Mouse (Mus musculus): ENCODE results near the gene D8Ertd738e. TPM values are rescaled to one million over a fixed set of nuclear protein-coding genes. Genes with fewer than 3 reads are reported as not detected.

The D8Ertd738e gene
- 100 to 1,000 TPM; 267 to 283 TPM for total RNA-seq (2021)
- long read RNA-seq, experiment 1, transcript D8Ertd738e-201 (3 exons, 616 nt): major isoform, 390 of 410 reads
- long read RNA-seq, experiment 1, partial matches to known transcripts: 12 of 410 reads
- long read RNA-seq, experiment 1, other reads (novel, unspliced or antisense): 8 of 410 reads
- long read RNA-seq, experiment 2, transcript D8Ertd738e-201 (3 exons, 616 nt): major isoform, 183 of 194 reads
- long read RNA-seq, experiment 2, partial matches to known transcripts: 8 of 194 reads
- long read RNA-seq, experiment 2, other reads (novel, unspliced or antisense): 3 of 194 reads

GRCm38 (mm10) chr8:84249257-84250170 is at the start of gene D8Ertd738e:
D8Ertd738e (minus strand) TSS chr8:84249719.
- peak; percentile 89 to 91 for DNase-seq

DNA sequence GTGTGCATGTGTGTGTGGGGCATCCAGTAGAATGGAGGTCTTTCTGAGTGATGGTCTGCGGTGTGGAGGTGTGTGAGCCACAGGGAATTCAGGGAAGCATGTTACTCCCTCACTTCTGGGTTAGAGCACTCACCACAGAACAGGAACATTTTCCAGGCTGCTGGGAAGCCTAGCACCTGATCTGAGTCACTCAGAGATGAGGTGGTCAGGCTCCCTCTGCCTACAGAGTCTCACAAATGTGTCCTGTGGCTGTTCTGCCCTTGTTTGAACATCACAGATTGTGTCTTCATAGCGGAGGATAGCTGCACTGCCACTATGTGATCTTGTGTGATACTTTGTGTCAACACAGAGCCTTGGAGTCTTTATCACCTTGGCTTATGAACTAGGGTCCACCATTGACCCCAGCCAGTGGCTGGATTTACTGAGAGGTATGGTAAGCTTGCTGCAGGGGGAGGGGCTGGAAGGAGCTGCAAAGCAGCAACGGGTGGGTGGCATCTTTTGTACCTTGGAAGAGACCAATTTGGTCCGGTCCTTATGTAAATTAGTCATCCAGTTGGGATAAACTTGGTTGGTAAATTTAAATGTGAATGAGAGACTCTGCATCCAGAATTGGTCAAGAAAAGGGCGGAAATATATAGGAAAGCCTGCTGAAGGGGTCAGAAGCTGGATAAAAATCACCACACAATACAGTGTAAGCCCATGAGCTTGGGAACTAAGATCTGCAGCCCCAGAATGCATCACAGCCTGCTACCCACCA is 47.7 kb upstream of the D8Ertd738e start:
- DNase-seq: no peak

DNA sequence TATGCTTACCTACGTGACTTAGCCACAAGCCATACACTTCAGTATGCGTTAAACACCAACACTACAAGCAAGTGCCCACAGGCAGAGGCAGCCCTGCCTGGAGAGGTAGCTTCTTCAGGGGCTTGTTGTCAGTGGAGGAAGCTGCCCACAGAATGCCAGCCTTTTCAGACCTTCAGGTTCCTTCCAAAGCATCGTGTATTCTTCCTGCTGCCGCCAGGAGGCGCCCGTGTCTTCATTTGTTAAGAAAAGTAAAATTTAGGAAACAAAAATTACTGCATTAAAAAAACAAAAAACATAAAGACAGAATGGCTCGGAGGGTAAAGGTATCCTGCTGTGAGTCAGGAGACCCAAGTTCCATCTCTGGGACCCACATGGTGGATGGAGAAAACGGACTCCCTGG is 42.2 kb upstream of the D8Ertd738e start:
- DNase-seq: peak; percentile 43 to 68

DNA sequence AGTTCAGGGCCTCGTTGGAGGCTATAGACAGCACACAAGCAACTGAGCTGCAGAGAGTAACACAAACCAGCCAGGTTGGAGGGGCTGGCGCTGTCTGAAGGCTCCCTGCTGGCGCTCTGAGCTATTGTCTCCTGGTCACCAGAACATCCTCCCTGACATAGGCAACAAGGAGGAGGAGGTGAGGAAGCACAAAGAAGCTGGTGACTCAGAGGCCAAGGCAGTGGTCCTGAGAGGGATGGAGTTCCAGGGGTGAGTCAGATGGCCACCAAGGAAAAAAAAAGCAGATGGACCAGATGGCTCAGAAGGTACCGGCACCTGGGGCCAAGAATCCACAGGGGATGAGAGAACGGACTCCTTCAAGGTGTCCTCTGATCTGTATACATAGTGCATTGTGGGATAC is 41.6 kb upstream of the D8Ertd738e start:
- no peak for DNase-seq

DNA sequence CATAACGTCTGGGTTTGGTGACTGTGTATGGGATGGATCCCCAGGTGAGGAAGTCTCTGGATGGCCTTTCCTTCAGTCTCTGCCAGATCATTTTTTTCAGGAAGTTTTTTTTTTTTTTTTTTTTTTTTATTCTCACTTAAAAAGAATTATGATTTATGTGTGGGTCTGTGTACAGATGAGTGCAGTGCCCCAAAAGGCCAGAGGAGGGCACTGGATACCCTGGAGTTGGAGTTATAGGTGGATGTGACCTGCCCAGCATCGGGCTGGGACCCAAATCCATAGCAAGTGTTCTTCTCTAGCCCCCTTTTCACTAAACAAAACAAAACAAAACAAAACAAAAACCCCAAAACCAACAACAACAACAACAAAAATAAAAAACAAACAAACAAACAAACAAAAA is 39.4 kb upstream of the D8Ertd738e start:
- DNase-seq: peak; percentile 25 to 27

DNA sequence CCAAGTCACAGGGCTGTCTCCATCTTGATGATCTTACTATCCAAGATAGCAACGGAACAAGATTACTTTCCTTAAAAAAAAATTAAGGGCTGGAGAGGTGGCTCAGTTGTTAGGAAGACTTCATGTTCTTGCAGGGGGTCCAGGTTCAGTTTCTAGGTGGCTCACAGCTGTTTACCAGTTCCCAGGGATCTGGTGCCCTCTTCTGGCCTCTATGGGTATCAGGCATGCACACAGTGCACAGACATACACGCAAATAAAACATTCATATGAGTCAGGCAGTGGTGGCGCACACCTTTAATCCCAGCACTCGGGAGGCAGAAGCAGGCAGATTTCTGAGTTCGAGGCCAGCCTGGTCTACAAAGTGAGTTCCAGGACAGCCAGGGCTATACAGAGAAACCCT is 36.1 kb upstream of the D8Ertd738e start:
- peak; percentile 49 to 62 for DNase-seq

GRCm38 (mm10) chr8:84284608-84285063 is 35.1 kb upstream of the D8Ertd738e start:
- peak in 1 of 2 experiments; percentile 13 for DNase-seq

DNA sequence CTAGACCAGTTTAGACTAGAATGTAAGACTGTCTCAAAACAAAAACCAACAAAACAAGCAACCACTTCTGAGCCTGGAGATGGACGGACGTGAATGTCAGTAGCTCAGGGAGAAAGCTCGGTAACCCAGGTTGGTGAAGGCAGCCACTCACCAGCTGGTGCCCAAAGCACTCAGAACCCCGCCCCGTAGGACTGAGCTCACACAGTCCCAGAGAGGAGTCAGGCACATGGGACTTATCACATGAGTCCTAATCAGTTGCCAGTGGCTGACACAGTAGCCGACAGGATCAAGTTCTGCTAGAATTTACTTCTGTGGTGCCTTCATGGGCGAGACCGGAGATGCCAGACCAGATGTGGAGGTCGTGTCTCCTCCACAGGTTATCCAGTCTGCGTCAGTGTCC is 31.3 kb upstream of the D8Ertd738e start:
- DNase-seq: no peak

- DNase-seq: no peak
Measured at GRCm38 (mm10) chr8:84276447-84276846, 26.9 kb upstream of the D8Ertd738e start.

DNA sequence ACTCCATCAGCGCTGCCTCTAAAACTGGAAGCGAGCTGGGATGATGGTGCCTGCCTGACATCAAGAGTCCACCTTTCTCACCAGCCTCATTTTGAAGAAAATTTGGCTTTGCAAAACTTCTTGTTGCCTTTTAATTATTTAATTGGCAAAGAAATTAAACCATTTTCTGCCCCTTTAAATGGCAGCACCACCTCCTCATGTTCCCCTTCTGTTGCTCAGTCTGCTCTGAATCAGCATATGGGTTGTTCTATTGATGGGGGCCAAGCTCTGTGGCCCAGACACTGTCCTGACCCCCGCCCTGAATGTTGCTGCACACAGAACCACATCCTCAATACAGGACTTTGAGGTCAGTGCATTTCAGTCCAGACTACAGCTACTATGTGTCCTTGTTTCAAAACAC is 24.4 kb upstream of the D8Ertd738e start:
- DNase-seq: no peak

DNA sequence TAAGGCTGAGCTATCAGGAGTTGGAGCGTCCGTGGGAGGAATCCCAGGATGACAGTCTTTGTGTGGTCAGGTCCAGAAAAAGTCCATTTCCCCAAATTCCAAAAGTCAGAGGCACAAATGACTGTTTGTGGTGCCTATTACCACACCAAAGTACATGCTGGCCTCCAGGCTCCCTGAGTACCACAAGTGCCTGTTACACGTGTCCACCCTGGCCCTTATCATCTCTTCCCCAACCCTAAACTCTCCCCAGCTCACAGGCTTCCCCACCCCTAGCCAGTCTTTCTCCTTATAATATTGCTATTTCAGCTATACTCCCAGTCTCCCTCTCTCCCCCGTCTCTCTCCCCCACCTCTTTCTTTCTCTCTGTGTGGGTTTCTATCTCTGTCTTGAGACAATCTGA is 22.8 kb upstream of the D8Ertd738e start:
- no peak for DNase-seq

- DNase-seq: peak; percentile 99 to 100
Measured at GRCm38 (mm10) chr8:84269950-84270773, 20.6 kb upstream of the D8Ertd738e start, which contains the start of gene Ccdc130. Ccdc130 (minus strand) TSS chr8:84270380.

DNA sequence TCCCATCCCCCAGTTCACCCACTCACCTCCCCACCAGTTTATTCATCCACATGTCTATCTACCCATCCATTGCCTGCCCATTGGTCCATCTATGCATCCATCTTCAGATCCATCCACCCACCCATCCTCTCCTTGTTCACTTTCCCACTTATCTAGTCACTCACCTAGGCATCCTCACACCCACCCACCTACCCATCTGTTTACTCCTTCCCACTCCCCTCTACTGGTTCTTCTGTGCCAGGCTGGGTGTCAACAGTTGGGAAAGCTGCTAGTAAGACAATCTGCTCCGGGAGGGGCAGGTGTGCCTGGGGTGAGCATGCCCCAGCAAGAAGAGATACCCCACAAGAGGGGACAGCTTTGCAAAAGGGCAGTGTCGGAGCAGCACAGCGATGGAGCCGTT is 11.6 kb upstream of the D8Ertd738e start:
- no peak for DNase-seq

- DNase-seq: peak; percentile 86 to 87
Measured at GRCm38 (mm10) chr8:84256822-84257610, 7.5 kb upstream of the D8Ertd738e start, which contains the start of gene Mri1. Mri1 (minus strand) TSS chr8:84257326.

DNA sequence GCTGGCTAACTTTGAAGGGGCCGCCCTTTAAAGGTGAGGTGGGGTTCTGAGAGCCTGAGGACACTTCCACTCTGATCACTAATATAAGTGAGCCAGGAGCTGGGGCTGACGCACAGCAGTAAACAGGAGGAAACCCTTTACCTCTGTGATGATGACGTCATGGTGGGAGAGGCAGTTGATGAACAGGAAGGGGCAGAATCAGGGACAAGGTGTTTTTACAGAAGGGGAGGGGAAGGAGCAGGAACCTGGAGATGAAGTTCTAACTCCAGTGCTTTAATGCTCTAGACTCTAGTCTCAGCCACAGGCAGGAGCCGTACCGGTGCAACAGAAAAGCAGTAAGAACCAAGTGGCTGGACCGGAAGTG is 6.9 kb upstream of the D8Ertd738e start:
- peak in 1 of 2 experiments; percentile 33 for DNase-seq

DNA sequence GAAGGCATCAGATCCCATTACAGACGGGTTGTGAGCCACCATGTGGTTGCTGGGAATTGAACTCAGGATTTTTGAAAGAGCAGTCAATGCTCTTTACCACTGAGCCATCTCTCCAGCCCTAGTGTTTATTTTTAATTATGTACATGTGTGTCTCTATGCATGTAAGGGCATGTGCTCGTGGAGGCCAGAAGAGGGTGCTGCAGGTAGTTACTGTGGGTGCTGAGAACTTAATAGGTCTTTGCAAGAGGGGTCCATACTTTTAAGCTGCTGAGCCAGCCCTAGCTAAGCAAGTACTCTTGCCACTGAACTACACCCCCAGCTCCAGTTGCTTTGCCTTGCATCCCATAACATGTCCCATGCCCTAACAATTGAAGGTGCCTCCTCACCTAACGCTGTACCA is 6.3 kb upstream of the D8Ertd738e start:
- no peak for DNase-seq

- peak in 1 of 2 experiments; percentile 28 for DNase-seq
Measured at GRCm38 (mm10) chr8:84241821-84242220, 7.7 kb downstream of the D8Ertd738e start.

DNA sequence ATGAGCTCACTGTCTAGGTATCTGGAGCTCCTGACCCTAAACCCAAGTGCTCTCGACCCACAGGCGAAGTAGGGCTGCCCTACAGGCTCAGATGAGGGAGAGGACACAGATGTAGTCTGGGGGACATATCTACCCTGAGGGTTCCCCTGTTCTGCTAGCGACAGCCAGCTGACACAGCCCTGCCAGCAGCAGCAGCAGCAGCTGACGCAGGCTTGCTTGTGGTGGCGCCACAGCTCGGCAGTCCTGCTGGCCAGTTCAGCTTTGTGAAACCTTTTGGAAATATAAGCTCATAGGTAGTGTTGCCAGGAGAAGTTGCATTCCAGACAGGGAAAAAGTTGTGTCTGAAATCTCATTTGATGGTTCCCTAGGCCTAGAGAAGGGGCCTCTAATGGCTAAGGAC is 8.4 kb downstream of the D8Ertd738e start:
- no peak for DNase-seq

DNA sequence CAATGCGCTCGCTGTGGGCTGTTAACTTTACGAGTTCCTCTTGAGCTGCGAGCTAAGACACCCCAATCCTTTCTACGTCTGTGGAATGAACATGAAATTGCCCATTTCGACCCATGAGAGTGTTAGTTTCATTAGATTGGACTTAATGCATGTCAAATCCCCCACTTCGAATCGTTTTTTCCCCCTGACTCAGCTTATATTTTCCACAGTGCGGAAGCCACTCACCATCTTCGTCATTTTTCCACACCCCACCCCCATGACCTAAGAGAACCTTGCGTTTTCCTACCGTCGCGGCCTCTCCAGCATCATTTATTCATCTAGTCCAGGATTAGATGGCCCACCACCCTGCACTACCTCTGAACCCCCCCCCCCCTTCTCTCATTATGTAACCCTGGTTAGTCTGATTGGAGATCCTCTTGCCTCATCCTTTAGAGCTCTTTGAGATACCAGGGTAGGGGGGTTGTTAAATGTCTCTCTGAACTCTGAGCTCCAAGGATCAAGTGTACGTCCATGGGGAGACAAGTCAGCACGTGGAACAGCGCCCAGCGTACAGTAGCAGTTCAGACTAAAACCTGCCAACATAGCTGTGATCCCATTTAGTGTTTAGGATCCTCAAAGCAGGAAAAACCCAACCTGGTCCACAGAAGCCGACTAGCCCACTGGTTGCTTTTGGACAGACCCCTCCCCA is 11.8 kb downstream of the D8Ertd738e start:
- DNase-seq: peak in 1 of 2 experiments; percentile 50

- DNase-seq: peak; percentile 94 to 96
Measured at GRCm38 (mm10) chr8:84236998-84237473, 12.5 kb downstream of the D8Ertd738e start, which contains the start of gene Zswim4. Zswim4 (minus strand) TSS chr8:84237055.

All from adrenal gland, postnatal 36 days (tissue).